In the genomic region with DNA sequence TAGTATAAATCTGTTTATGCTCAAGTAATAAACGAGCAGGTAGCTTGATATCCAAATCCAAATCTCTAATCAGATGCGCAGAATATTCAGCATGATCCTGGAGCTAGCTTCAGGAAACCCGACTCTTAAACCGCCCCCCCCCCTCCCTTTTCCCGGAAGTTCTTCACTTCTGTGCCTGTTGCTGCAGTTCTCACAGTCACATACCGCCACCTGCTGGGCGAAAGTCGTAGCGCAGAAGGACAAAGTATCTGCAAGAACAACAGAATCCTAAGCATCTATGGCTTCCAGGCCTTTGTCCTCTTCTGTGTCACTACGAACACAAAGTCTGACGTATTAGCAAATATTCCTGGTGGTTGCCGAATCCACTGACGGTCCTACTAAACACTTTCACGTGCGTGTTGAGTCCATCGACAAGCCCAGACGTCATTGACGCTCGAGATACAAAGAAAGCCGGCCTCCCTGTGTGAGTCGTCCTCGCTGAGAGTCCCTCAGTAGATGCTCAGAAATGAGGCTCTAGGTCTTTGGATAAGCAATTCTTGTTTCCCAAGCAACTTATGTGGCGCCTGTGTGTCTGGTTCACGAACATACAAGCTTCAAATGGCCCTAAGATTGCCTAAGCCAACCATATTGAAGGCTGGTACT, we compare ENCODE assay signal across 8 mouse cellular contexts. TPM values are rescaled to one million over a fixed set of nuclear protein-coding genes. Genes with fewer than 3 reads are reported as not detected.
A peak's percentile ranks its signal among the peaks of the same experiment; 100 is the strongest.
DNase-seq lines count a peak whose midpoint lies in the region; ATAC-seq lines count a peak whose summit lies in the region.

No protein-coding gene starts in this region.

- H3K36me3 ChIP-seq in kidney, embryonic 15.5 days: no peaks in the 10 kb centered on the region
- no peaks in the 10 kb centered on the region for H3K36me3 ChIP-seq in limb, embryonic 15.5 days
- H3K36me3 ChIP-seq in neural tube, embryonic 12.5 days: no peaks in the 10 kb centered on the region
- H3K36me3 ChIP-seq in stomach, embryonic 16.5 days (ENCODE audit: control insufficient read depth, insufficient read depth, low read length): no peaks in the 10 kb centered on the region

- 42% methylated on average over 24 of the region's 24 CpGs for WGBS in kidney, embryonic 15.5 days
- WGBS in limb, embryonic 15.5 days: 42% methylated on average over 24 of the region's 24 CpGs
- WGBS in neural tube, embryonic 12.5 days: 40% methylated on average over 24 of the region's 24 CpGs
- 36% methylated on average over 24 of the region's 24 CpGs for whole genome bisulfite sequencing in stomach, embryonic 16.5 days

- H3K27me3 ChIP-seq in kidney, embryonic 15.5 days: no peaks in the 10 kb centered on the region
- H3K27me3 ChIP-seq in limb, embryonic 15.5 days: no peaks in the 10 kb centered on the region
- H3K27me3 ChIP-seq in neural tube, embryonic 12.5 days (replicated peaks): no peaks in the 10 kb centered on the region
- no peaks in the 10 kb centered on the region for H3K27me3 ChIP-seq in stomach, embryonic 16.5 days (ENCODE audit: control insufficient read depth, insufficient read depth, low read length)

- no peak overlapping the region for H3K4me3 ChIP-seq in kidney, embryonic 15.5 days (replicated peaks)
- no peak overlapping the region for H3K4me3 ChIP-seq in limb, embryonic 15.5 days
- no peak overlapping the region for H3K4me3 ChIP-seq in neural tube, embryonic 12.5 days
- H3K4me3 ChIP-seq in stomach, embryonic 16.5 days (replicated peaks; ENCODE audit: low read length): no peak overlapping the region

- no peak for ATAC-seq in kidney, embryonic 15.5 days (replicated peaks; ENCODE audit: low FRiP score)
- no peak for ATAC-seq in limb, embryonic 15.5 days (ENCODE audit: insufficient number of reproducible peaks, low FRiP score, low TSS enrichment, low read depth)
- ATAC-seq in neural tube, embryonic 12.5 days (ENCODE audit: low FRiP score, low read depth): peak; percentile 26; the same call in 1 of the 2 replicates
- ATAC-seq in stomach, embryonic 16.5 days (ENCODE audit: insufficient read depth, low FRiP score): no peak

- no peak overlapping the region for H3K27ac ChIP-seq in kidney, embryonic 15.5 days
- no peak overlapping the region for H3K27ac ChIP-seq in limb, embryonic 15.5 days
- H3K27ac ChIP-seq in neural tube, embryonic 12.5 days: no peak overlapping the region
- no peak overlapping the region for H3K27ac ChIP-seq in stomach, embryonic 16.5 days (ENCODE audit: low read length)

- H3K4me1 ChIP-seq in kidney, embryonic 15.5 days: 0 out of 2 replicates have a peak, but pooled peaks cover 8% of the 10 kb centered on the region
- peaks cover 4% of the 10 kb centered on the region; the same call in 1 of the 2 replicates for H3K4me1 ChIP-seq in limb, embryonic 15.5 days
- no peaks in the 10 kb centered on the region for H3K4me1 ChIP-seq in neural tube, embryonic 12.5 days
- H3K4me1 ChIP-seq in stomach, embryonic 16.5 days (ENCODE audit: control insufficient read depth, insufficient read depth, low read length): 0 out of 2 replicates have a peak, but pooled peaks cover 5% of the 10 kb centered on the region

- H3K4me2 ChIP-seq in kidney, embryonic 15.5 days: peak overlapping the region; percentile 45
- H3K4me2 ChIP-seq in limb, embryonic 15.5 days: 0 out of 2 replicates have a peak overlapping the region, but pooled peaks have one; percentile 15
- H3K4me2 ChIP-seq in neural tube, embryonic 12.5 days (replicated peaks): peak overlapping the region; percentile 7; the same call in 1 of the 2 replicates
- H3K4me2 ChIP-seq in stomach, embryonic 16.5 days (ENCODE audit: low read depth, low read length): 0 out of 2 replicates have a peak overlapping the region, but pooled peaks have one; percentile 5

- no peaks in the 10 kb centered on the region for H3K9me3 ChIP-seq in kidney, embryonic 15.5 days (replicated peaks)
- H3K9me3 ChIP-seq in limb, embryonic 15.5 days: no peaks in the 10 kb centered on the region
- H3K9me3 ChIP-seq in neural tube, embryonic 12.5 days: no peaks in the 10 kb centered on the region
- no peaks in the 10 kb centered on the region for H3K9me3 ChIP-seq in stomach, embryonic 16.5 days (replicated peaks; ENCODE audit: control insufficient read depth, low read length)

- H3K9ac ChIP-seq in kidney, embryonic 15.5 days: no peak overlapping the region
- no peak overlapping the region for H3K9ac ChIP-seq in limb, embryonic 15.5 days
- H3K9ac ChIP-seq in neural tube, embryonic 12.5 days: no peak overlapping the region
- no peak overlapping the region for H3K9ac ChIP-seq in stomach, embryonic 16.5 days (ENCODE audit: low read length)

- peak; percentile 86 for DNase-seq in 416B (ENCODE audit: low read depth)
- DNase-seq in adrenal gland, adult 18-20 months (ENCODE audit: low spot score in 2 of 2): peak; percentile 81 to 84
- peak; percentile 87 for DNase-seq in embryo, embryonic 11.5 days (ENCODE audit: low read depth, low spot score)
- DNase-seq in gastrocnemius, postnatal 4 days (ENCODE audit: low spot score in 2 of 2): peak; percentile 74 to 82

RNA-seq across cellular contexts. Expression of a gene that starts 29.9 kb away (rescaled TPM):
- 100 to 1,000 TPM; 109 to 111 TPM for total RNA-seq in adrenal gland, adult 18-20 months (2021)
- 10 to 100 TPM; 29.5 to 40.8 TPM for total RNA-seq in gastrocnemius, postnatal 4 days (2021)
- 8.7 and 10.0 TPM in 2 replicates for polyA plus RNA-seq in kidney, embryonic 15.5 days (2015; fragmentation: Nextera tagmentation; extraction: Ambion mirVana)
- polyA plus RNA-seq in limb, embryonic 15.5 days (2015; fragmentation: Nextera tagmentation; extraction: Ambion mirVana): 19.1 and 20.8 TPM in 2 replicates
- polyA plus RNA-seq in neural tube, embryonic 12.5 days (2016; fragmentation: Nextera tagmentation; extraction: Ambion mirVana): 3.9 and 5.9 TPM in 2 replicates
- polyA plus RNA-seq in stomach, embryonic 16.5 days (2015; fragmentation: Nextera tagmentation; extraction: Ambion mirVana): 16.9 and 17.1 TPM in 2 replicates
